Mouse (Mus musculus) regulatory T cell (primary cell): Measurements from ENCODE around the gene Spindoc.
"Not testable (repeated sequence)": the region's sequence is repeated elsewhere in the genome, so short reads cannot be mapped to it uniquely, and the experiment has no call there.

Experiments
- in situ Hi-C: fragments of 300-600 bp; cut with MboI, MseI; formaldehyde crosslinking; loops from one replicate; pipeline ENCODE4 v1.15.1; 2025; ENCODE audit warnings: high pct_unique_total_duplicates

Spindoc gene

GRCm38 (mm10) chr19:7404623-7405229, 21.9 kb upstream of the Spindoc start:
- in situ Hi-C loops = loop anchor here (10.0 kb wide), 1 partner anchor 130 kb away; no protein-coding TSS in a partner anchor

GRCm38 (mm10) chr19:7400635-7401034, 17.8 kb upstream of the Spindoc start:
- in situ Hi-C loops = loop anchor here (10.0 kb wide), 1 partner anchor 126 kb away; no protein-coding TSS in a partner anchor

DNA sequence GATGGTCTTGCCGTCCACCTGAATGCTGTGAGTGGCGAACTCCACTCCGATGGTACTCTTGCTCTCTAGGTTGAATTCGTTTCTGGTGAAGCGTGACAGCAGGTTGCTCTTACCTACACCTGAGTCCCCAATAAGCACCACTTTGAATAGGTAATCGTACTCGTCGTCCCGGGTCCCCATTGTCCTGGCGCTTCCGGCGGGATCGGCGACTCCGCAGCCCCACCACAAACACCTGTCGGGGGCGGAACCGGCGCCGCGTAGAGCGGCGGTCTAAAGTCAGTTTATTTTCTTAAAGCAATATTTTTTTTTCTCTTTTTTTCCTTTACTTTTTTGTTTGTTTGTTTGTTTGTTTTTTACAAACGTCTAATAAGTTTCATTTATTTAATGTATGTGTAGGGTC, 16.1 kb upstream of the Spindoc start:
- in situ Hi-C loops = not testable (repeated sequence)

GRCm38 (mm10) chr19:7396867-7397826, 14.4 kb upstream of the Spindoc start:
- in situ Hi-C loops = not testable (repeated sequence)

DNA sequence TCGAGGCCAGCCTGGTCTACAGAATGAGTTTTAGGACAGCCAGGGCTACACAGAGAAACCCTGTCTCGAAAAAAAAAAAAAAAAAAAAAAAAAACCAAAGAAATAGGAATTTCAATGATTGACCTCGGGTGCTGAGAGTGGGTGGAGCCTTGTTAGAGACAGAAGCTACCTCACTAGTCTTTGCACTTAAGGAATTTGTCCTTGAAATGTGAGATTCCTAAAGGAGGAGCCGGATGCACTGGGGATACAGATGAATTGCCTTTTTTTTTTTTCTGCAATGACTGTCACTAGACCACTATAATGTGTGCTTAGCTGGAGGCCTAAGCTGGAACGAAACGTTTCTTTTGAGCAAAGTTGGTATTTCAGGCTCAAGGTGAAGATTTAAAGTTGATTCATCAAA, 5.7 kb upstream of the Spindoc start:
- in situ Hi-C loops = loop anchor here (5.0 to 10.0 kb wide), 2 partner anchors 36 to 1076 kb away; no protein-coding TSS in a partner anchor

DNA sequence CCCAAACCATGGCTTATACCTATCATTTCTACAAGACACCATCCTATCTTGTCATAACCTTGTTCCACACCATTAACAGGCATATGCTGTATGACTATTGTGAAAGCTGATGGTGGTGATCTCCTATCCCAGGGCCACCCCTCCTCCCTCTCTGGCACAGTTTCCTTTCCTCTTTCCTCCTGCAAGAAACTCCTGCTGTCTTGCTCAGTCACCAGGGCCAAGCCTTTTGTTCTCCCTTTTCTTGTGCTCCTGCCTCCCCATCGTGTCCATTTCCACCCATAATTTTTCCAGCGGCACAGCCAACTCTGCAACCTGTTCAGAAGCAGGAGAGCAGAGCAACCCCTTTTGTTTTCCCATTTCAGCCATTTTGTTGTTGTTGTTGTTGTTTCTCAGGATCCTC, 3.2 kb upstream of the Spindoc start:
- in situ Hi-C loops = loop anchor here (5.0 to 10.0 kb wide), 2 partner anchors 34 to 1079 kb away; no protein-coding TSS in a partner anchor

- in situ Hi-C loops = loop anchor here (10.0 kb wide), 1 partner anchor 1082 kb away; no protein-coding TSS in a partner anchor
These were observed 419 bp downstream of the Spindoc start for GRCm38 (mm10) chr19:7382248-7382902.

DNA sequence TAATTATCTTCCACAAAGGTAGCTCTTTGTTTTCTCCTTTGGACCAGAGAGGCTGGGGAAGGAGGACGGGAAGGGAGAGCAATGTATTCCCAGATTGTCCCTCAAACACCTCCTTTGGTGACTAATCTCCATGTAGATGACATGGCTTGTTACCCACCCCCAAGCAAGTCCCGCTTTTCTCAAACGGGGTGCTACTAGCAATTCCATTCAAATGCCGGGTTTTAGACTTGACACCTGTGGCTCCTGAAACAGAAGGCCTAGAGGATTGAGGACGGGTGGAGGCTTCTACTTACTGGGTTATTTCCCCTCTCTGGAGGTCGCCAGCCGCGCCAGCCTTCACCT, 917 bp downstream of the Spindoc start:
- in situ Hi-C loops = loop anchor here (10.0 kb wide), 1 partner anchor 1083 kb away; no protein-coding TSS in a partner anchor

DNA sequence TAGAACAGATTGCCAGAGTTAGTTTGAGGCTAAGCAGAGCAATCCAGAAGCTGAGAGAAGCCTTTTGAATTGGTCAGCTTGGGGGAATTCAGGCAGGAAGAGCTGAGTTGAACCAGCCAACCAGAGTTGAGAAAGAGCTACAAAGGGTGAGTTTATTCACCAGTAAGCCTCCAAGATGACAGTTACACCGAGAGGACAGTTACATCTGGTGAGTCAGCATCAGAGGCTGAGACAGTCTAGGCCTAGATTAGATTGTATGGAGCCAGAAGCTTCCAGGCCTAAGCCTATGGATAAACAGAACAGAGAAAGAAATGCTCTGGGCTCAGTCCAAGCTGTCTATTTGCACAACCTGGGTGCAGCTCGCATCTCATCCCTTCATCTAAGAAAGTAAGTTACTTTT, 5.2 kb downstream of the Spindoc start:
- in situ Hi-C loops = no loop called here

DNA sequence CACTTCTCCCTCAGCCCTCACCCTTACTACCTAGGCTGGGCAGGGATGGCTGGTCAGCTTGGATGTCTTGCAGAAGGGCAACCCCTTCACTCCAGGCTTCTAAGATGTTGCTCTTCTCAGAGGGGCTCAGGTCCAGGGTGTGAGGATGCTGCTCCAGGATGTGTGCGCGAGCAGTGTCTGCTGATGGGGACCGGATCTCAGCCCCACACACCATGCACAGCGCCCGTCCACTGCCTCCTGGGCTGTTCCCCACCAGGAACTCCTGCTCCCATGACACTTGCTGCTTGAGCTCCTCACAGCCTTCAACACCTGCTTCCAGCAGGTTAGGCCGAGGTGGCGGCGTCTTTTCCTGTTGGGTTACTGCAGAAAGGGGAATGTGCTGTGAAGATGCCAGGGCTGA, 8.3 kb downstream of the Spindoc start:
- in situ Hi-C loops = no loop called here

DNA sequence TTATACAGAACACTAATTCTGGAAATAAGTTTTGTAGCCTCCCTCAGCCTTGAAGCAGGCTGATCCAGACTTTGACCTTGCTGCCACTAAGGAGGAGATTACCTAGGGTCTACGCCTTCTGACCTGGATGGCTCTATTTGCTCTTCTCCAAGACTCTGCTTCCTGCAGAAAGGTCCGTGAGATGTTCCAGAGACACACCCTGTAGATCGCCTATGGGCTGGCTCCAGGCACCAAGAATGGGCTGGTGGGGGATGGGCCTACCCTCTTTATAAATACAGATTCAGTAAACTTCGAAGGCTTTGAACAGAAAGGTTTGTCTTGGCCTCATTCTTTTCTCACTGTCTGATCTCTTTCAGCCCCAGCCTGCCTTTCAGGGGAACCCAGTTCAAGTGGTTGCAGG, 13.3 kb downstream of the Spindoc start:
- in situ Hi-C loops = not testable (repeated sequence)

- in situ Hi-C loops = loop anchor here (5.0 kb wide), 1 partner anchor 34 kb away; no protein-coding TSS in a partner anchor
These were observed 29.2 kb downstream of the Spindoc start for GRCm38 (mm10) chr19:7353636-7354035.

- in situ Hi-C loops = loop anchor here (5.0 kb wide), 1 partner anchor 34 kb away; no protein-coding TSS in a partner anchor
These were observed 29.8 kb downstream of the Spindoc start for GRCm38 (mm10) chr19:7352809-7353495.

GRCm38 (mm10) chr19:7349993-7350392, 32.8 kb downstream of the Spindoc start:
- in situ Hi-C loops = loop anchor here (5.0 to 10.0 kb wide), 4 partner anchors 37 to 668 kb away; no protein-coding TSS in a partner anchor

DNA sequence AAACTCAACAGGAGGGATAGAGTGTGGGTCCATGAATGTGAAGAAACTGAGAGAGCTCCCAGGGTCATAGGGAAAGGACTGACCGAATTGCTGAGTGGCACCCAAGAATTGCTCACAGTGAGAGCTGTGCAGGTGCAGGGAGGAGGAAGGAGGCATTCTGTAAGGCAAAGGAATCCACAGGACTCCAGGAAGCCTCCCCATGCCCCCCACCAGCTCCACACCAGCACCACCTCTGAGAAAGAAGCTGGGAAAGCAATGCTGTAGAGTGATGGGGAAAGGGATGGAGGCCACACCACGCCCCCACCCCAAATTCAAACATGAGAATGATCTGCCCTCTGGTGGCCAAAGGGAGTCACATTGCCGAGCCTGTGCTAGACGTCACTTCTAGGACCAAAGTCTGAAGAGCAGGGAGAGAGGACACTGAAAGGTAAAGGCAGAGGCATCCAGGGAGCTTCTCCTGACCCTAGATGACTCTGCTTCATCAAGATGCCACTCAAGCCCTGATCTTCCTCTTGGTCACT, 37.5 kb downstream of the Spindoc start:
- in situ Hi-C loops = loop anchor here (5.0 to 10.0 kb wide), 3 partner anchors 73 to 663 kb away; no protein-coding TSS in a partner anchor

DNA sequence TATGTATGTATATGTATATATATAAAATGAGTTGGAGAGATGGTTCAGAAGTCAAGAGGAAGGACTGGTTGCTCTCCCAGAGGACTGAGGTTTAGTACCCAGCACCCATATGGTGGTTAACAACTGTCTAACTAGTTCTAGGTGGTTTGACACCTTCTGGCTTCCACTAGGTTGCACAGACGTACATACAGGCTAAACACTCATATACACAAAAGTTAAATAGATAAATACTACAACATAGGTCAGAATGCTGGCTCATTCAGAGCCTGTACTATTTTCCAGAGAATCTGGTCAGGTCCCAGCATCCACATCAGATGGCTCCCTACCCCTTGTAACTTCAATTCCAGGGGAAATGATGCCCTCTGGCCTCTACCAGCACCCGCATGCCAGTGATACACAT, 40.1 kb downstream of the Spindoc start:
- in situ Hi-C loops = loop anchor here (10.0 kb wide), 1 partner anchor 108 kb away; no protein-coding TSS in a partner anchor

DNA sequence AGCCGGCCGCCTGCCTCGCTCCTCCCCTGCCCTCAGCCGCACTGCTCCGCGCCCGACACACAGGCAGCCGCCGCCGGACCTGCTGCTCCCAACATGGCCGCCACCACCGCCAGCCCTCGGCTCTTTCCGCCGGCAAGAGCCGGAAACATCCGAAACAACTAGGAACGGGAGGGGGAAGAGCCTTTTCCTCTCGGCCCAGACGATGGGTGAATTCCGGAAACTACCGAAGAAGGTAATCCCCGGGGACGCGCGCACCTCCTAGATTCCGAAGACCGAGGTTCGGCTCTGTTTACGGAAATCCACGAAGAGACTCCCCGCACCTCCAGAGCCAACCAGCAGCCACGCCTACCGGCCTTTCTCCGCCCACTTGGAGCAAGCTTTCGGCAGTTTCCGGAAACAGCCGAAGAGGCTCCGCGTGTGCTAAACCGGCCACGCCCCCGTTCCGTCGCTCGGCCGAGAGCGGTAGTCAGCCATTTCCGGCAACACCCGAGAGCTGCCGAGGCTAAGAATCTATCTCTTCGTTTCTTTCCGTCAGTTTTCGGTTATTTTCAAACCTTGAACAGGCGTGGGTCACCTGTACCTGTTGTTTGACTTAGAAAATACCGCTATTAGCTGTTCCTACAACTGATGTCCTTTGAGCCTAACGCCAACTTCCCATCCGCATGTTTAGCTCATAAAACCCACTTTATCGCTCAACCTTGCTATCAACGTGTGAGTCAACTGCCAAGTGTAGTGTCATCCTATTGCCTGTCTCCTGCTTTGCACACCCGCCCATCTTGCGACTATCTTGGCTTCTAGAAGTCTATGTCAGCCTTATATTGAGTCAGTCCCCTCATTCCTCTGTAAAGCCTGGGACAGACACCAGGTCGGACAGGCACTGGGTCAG, 41.0 kb downstream of the Spindoc start, which contains the start of gene Mark2:
Gene Mark2 (minus strand): TSS at position 349 of the 886 bp plus-strand sequence.
- in situ Hi-C loops = loop anchor here (10.0 kb wide), 1 partner anchor 107 kb away; no protein-coding TSS in a partner anchor

DNA sequence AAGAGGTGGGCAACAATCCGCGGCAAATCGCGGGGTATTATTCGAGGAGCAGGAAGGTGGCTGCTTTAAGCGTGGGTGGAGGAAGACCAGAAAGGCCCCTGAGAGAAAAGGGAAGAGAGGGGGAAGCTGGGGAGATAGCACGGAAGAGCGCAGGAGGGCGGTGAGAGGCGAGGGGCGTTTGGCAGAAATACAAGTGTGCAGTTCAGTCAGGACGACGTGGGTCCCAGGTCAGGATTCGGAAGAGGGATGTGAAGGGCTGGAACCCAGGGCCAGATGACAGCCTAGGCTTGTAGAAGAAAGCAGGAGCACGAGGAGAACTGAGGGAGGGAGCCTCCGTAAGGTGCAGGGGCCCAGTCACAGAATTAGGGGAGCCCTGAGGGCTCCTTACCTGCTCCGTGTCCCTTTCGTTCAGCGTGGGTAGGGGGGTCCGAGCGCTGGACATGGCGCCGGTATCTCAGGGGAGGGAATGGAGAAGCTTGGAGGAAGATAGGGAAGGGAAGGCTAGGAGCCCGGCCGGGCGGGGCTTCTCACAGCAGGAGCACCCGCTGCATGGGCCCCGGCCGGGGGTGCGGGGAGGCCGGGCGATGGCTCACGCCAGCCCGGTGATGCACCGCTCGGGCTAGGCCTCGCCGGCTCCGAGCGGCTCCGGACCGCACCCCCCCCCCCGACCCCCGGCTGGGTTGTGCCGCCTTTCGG, 41.9 kb downstream of the Spindoc start:
- in situ Hi-C loops = loop anchor here (10.0 kb wide), 1 partner anchor 106 kb away; no protein-coding TSS in a partner anchor

DNA sequence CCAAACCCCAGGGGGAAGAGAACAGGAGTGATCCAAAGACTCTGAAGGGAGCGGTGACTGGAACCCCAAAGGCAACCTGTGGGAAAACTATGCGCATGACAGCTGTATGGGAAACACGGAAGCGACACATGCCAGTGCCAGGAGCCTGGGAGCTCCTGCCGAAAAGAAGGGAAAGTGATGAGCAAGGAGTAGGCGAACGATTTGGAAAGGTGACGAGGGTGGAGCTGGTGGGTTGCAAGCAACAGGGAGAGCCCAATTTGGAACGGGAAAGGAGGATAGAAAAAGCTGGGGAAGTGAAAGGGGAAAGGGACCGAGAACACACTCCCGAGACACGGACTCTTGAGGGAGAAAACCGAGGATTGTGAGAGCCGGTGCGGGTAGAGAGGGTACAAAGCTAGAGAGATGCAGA, 42.4 kb downstream of the Spindoc start:
- in situ Hi-C loops = loop anchor here (10.0 kb wide), 1 partner anchor 106 kb away; no protein-coding TSS in a partner anchor
